Mouse (Mus musculus): ENCODE results near the gene 2010111I01Rik. TPM values are rescaled to one million over a fixed set of nuclear protein-coding genes. Genes with fewer than 3 reads are reported as not detected.

The 2010111I01Rik gene
- total and polyA plus RNA-seq, 2 experiments from 2014 or later = 107 to 149 TPM

GRCm38 (mm10) chr13:62978104-62978503 is 13.4 kb downstream of the 2010111I01Rik start:
- no peaks in the 10 kb centered on the region for H3K36me3 ChIP-seq (replicated peaks; ENCODE audit: control insufficient read depth, insufficient read depth, low read length)
- peak; percentile 76 for ATAC-seq (ENCODE audit: insufficient read depth, low read depth)
- H3K4me2 ChIP-seq (ENCODE audit: low read depth, low read length) = no peak overlapping the region
- no peak overlapping the region for H3K9ac ChIP-seq (replicated peaks; ENCODE audit: low read depth, low read length)
- 0 out of 2 replicates have a peak overlapping the region, but pooled peaks have one; percentile 37 for H3K27ac ChIP-seq (ENCODE audit: low read depth)
- no peak overlapping the region for H3K4me3 ChIP-seq (ENCODE audit: low read depth, low read length)
- TF ChIP-seq CTCF (IDR thresholded peaks at IDR 0.05; ENCODE audit: low read depth) = no peak
- TF ChIP-seq EP300 (IDR thresholded peaks at IDR 0.05; ENCODE audit: low read depth) = peak; percentile 48; the same call in 1 of the 2 replicates
- DNase-seq (ENCODE audit: low spot score) = peak; percentile 39
- H3K27me3 ChIP-seq (ENCODE audit: control insufficient read depth, insufficient read depth, low read length) = no peaks in the 10 kb centered on the region
- peaks cover 4% of the 10 kb centered on the region for H3K4me1 ChIP-seq (ENCODE audit: control insufficient read depth, insufficient read depth)
- no peaks in the 10 kb centered on the region for H3K9me3 ChIP-seq (replicated peaks; ENCODE audit: control insufficient read depth, low read length)

- H3K4me1 ChIP-seq (ENCODE audit: control insufficient read depth, insufficient read depth) = peaks cover 4% of the 10 kb centered on the region
- 68% methylated on average over 4 of the region's 4 CpGs for WGBS
- peak overlapping the region; percentile 37; the same call in 1 of the 2 replicates for H3K27ac ChIP-seq (ENCODE audit: low read depth)
- no peaks in the 10 kb centered on the region for H3K36me3 ChIP-seq (replicated peaks; ENCODE audit: control insufficient read depth, insufficient read depth, low read length)
- TF ChIP-seq EP300 (IDR thresholded peaks at IDR 0.05; ENCODE audit: low read depth) (no peak), CTCF (IDR thresholded peaks at IDR 0.05; ENCODE audit: low read depth) (no peak)
- no peaks in the 10 kb centered on the region for H3K9me3 ChIP-seq (replicated peaks; ENCODE audit: control insufficient read depth, low read length)
- H3K4me3 ChIP-seq (ENCODE audit: low read depth, low read length) = no peak overlapping the region
- H3K27me3 ChIP-seq (ENCODE audit: control insufficient read depth, insufficient read depth, low read length) = no peaks in the 10 kb centered on the region
- no peak overlapping the region for H3K4me2 ChIP-seq (ENCODE audit: low read depth, low read length)
- ATAC-seq (ENCODE audit: insufficient read depth, low read depth) (no peak), DNase-seq (ENCODE audit: low spot score) (no peak)
- no peak overlapping the region for H3K9ac ChIP-seq (replicated peaks; ENCODE audit: low read depth, low read length)
Measured at GRCm38 (mm10) chr13:62978784-62979183, 14.1 kb downstream of the 2010111I01Rik start.

- Histone ChIP-seq H3K36me3 (replicated peaks; ENCODE audit: control insufficient read depth, insufficient read depth, low read length) (no peaks in the 10 kb centered on the region), H3K27ac (ENCODE audit: low read depth) (peak overlapping the region; percentile 37; the same call in 1 of the 2 replicates), H3K4me3 (ENCODE audit: low read depth, low read length) (no peak overlapping the region), H3K27me3 (ENCODE audit: control insufficient read depth, insufficient read depth, low read length) (no peaks in the 10 kb centered on the region), H3K4me2 (ENCODE audit: low read depth, low read length) (no peak overlapping the region), H3K9ac (replicated peaks; ENCODE audit: low read depth, low read length) (no peak overlapping the region), H3K9me3 (replicated peaks; ENCODE audit: control insufficient read depth, low read length) (no peaks in the 10 kb centered on the region), H3K4me1 (ENCODE audit: control insufficient read depth, insufficient read depth) (peaks cover 4% of the 10 kb centered on the region)
- WGBS = 62% methylated on average over 4 of the region's 4 CpGs
- ATAC-seq (ENCODE audit: insufficient read depth, low read depth) = no peak
- TF ChIP-seq EP300 (IDR thresholded peaks at IDR 0.05; ENCODE audit: low read depth) (no peak), CTCF (IDR thresholded peaks at IDR 0.05; ENCODE audit: low read depth) (no peak)
- DNase-seq (ENCODE audit: low spot score) = no peak
Measured at GRCm38 (mm10) chr13:62979215-62979614, 14.5 kb downstream of the 2010111I01Rik start.

GRCm38 (mm10) chr13:62980131-62980530 is 15.4 kb downstream of the 2010111I01Rik start:
- TF ChIP-seq CTCF (IDR thresholded peaks at IDR 0.05; ENCODE audit: low read depth) = no peak
- TF ChIP-seq EP300 (IDR thresholded peaks at IDR 0.05; ENCODE audit: low read depth) = no peak
- Histone ChIP-seq H3K4me1 (ENCODE audit: control insufficient read depth, insufficient read depth) (peaks cover 4% of the 10 kb centered on the region), H3K4me2 (ENCODE audit: low read depth, low read length) (no peak overlapping the region), H3K27me3 (ENCODE audit: control insufficient read depth, insufficient read depth, low read length) (no peaks in the 10 kb centered on the region), H3K9ac (replicated peaks; ENCODE audit: low read depth, low read length) (no peak overlapping the region), H3K36me3 (replicated peaks; ENCODE audit: control insufficient read depth, insufficient read depth, low read length) (no peaks in the 10 kb centered on the region), H3K4me3 (ENCODE audit: low read depth, low read length) (no peak overlapping the region), H3K9me3 (replicated peaks; ENCODE audit: control insufficient read depth, low read length) (no peaks in the 10 kb centered on the region), H3K27ac (ENCODE audit: low read depth) (no peak overlapping the region)
- ATAC-seq (ENCODE audit: insufficient read depth, low read depth) (no peak), DNase-seq (ENCODE audit: low spot score) (no peak)
- WGBS = 81% methylated on average over 2 of the region's 2 CpGs

GRCm38 (mm10) chr13:62984485-62984884 is 19.8 kb downstream of the 2010111I01Rik start:
- H3K27me3 ChIP-seq (ENCODE audit: control insufficient read depth, insufficient read depth, low read length) = no peaks in the 10 kb centered on the region
- H3K4me1 ChIP-seq (ENCODE audit: control insufficient read depth, insufficient read depth) = no peaks in the 10 kb centered on the region
- DNase-seq (ENCODE audit: low spot score) (no peak), ATAC-seq (ENCODE audit: insufficient read depth, low read depth) (no peak)
- 42% methylated on average over 3 of the region's 3 CpGs for WGBS
- H3K9ac ChIP-seq (replicated peaks; ENCODE audit: low read depth, low read length) = no peak overlapping the region
- H3K27ac ChIP-seq (ENCODE audit: low read depth) = no peak overlapping the region
- H3K36me3 ChIP-seq (replicated peaks; ENCODE audit: control insufficient read depth, insufficient read depth, low read length) = no peaks in the 10 kb centered on the region
- no peak overlapping the region for H3K4me2 ChIP-seq (ENCODE audit: low read depth, low read length)
- no peak for TF ChIP-seq CTCF (IDR thresholded peaks at IDR 0.05; ENCODE audit: low read depth)
- TF ChIP-seq EP300 (IDR thresholded peaks at IDR 0.05; ENCODE audit: low read depth) = no peak
- no peaks in the 10 kb centered on the region for H3K9me3 ChIP-seq (replicated peaks; ENCODE audit: control insufficient read depth, low read length)
- H3K4me3 ChIP-seq (ENCODE audit: low read depth, low read length) = no peak overlapping the region

- 72% methylated on average over 3 of the region's 3 CpGs for WGBS
- Histone ChIP-seq H3K27ac (ENCODE audit: low read depth) (no peak overlapping the region), H3K9ac (replicated peaks; ENCODE audit: low read depth, low read length) (no peak overlapping the region), H3K27me3 (ENCODE audit: control insufficient read depth, insufficient read depth, low read length) (no peaks in the 10 kb centered on the region), H3K9me3 (replicated peaks; ENCODE audit: control insufficient read depth, low read length) (no peaks in the 10 kb centered on the region), H3K4me2 (ENCODE audit: low read depth, low read length) (no peak overlapping the region), H3K4me1 (ENCODE audit: control insufficient read depth, insufficient read depth) (no peaks in the 10 kb centered on the region), H3K4me3 (ENCODE audit: low read depth, low read length) (no peak overlapping the region), H3K36me3 (replicated peaks; ENCODE audit: control insufficient read depth, insufficient read depth, low read length) (no peaks in the 10 kb centered on the region)
- ATAC-seq (ENCODE audit: insufficient read depth, low read depth) = no peak
- DNase-seq (ENCODE audit: low spot score) = no peak
- no peak for TF ChIP-seq EP300 (IDR thresholded peaks at IDR 0.05; ENCODE audit: low read depth)
- no peak for TF ChIP-seq CTCF (IDR thresholded peaks at IDR 0.05; ENCODE audit: low read depth)
Measured at GRCm38 (mm10) chr13:62989891-62990490, 25.3 kb downstream of the 2010111I01Rik start.

Data from heart, postnatal 0 days (tissue).